Mouse (Mus musculus) liver, embryonic 15.5 days (tissue): ENCODE measurements around the gene Npy1r. TPM values are rescaled to one million over a fixed set of nuclear protein-coding genes. Genes with fewer than 3 reads are reported as not detected.

ENCODE experiments used
- ATAC-seq: fragments of 200-750 bp; cut with Nextera tagmentation; 2 replicates; pipeline ENCODE4 v1.8.0; 2017; ENCODE audit warnings: moderate number of reproducible peaks, mild to moderate bottlenecking, moderate library complexity; ENCODE audit not compliant: insufficient read depth
- H3K27ac ChIP-seq: fragments of 300-500 bp; sonication (generic); replicated peaks from 2 replicates; pipeline ENCODE4 v1.5.1; 2015; ENCODE audit warnings: mild to moderate bottlenecking, inconsistent platforms
- H3K27me3 ChIP-seq: fragments of 300-500 bp; sonication (generic); 2 replicates; pipeline ENCODE4 v1.6.1; 2015; ENCODE audit warnings: mild to moderate bottlenecking, inconsistent platforms
- H3K36me3 ChIP-seq: fragments of 300-500 bp; sonication (generic); replicated peaks from 2 replicates; pipeline ENCODE4 v1.6.1; 2015; ENCODE audit warnings: moderate library complexity, mild to moderate bottlenecking, inconsistent platforms
- H3K4me1 ChIP-seq: fragments of 300-500 bp; sonication (generic); replicated peaks from 2 replicates; pipeline ENCODE4 v1.6.1; 2015; ENCODE audit warnings: inconsistent platforms
- H3K4me2 ChIP-seq: fragments of 300-500 bp; sonication (generic); 2 replicates; pipeline ENCODE4 v1.6.1; 2015; ENCODE audit warnings: moderate library complexity, mild to moderate bottlenecking, inconsistent platforms
- H3K4me3 ChIP-seq: fragments of 300-500 bp; sonication (generic); replicated peaks from 2 replicates; pipeline ENCODE4 v1.5.1; 2015; ENCODE audit warnings: mild to moderate bottlenecking, inconsistent platforms
- H3K9ac ChIP-seq: fragments of 300-500 bp; sonication (generic); 2 replicates; pipeline ENCODE4 v1.6.1; 2015; ENCODE audit warnings: moderate library complexity, mild to moderate bottlenecking, inconsistent platforms
- H3K9me3 ChIP-seq: fragments of 300-500 bp; sonication (generic); replicated peaks from 2 replicates; pipeline ENCODE4 v1.6.1; 2016; ENCODE audit warnings: inconsistent platforms
- WGBS: fragments of 180-500 bp; shearing (Covaris S2); methylation state at CpG from one replicate; pipeline ENCODE4 v1.1.7; 2015; ENCODE audit warnings: mixed read lengths; ENCODE audit not compliant: insufficient replicate concordance; 5-methylcytosine and 5-hydroxymethylcytosine counted together
- polyA plus RNA-seq: library from polyadenylated mRNA; unstranded; fragments of >200 nt; fragmentation: Nextera tagmentation; extraction: Ambion mirVana; gene quantifications from 2 replicates; pipeline ENCODE4 v1.2.1, GENCODE M21; 2015

Gene Npy1r
- polyA plus RNA-seq = 0.03 TPM in 1 of 2 replicates, not detected in the other

GRCm38 (mm10) chr8:66696970-66697843, at the start of gene Npy1r:
Npy1r (plus strand) TSS chr8:66697192.
- ATAC-seq = no peak
- H3K36me3 ChIP-seq = no peaks in the 10 kb centered on the region
- no peaks in the 10 kb centered on the region for H3K4me1 ChIP-seq
- H3K27ac ChIP-seq = no peak within 1 kb of the TSS
- peaks cover 25% of the 10 kb centered on the region for H3K27me3 ChIP-seq
- WGBS = 2% methylated on average over 30 of the region's 30 CpGs
- no peak within 1 kb of the TSS for H3K9ac ChIP-seq
- H3K4me2 ChIP-seq = peak within 1 kb of the TSS; percentile 4; the same call in 1 of the 2 replicates
- no peak within 1 kb of the TSS for H3K4me3 ChIP-seq
- H3K9me3 ChIP-seq = no peaks in the 10 kb centered on the region

- H3K27ac ChIP-seq = no peak overlapping the region
- H3K9me3 ChIP-seq = no peaks in the 10 kb centered on the region
- no peak overlapping the region for H3K4me2 ChIP-seq
- no peaks in the 10 kb centered on the region for H3K36me3 ChIP-seq
- ATAC-seq = no peak
- WGBS = 58% methylated on average over 2 of the region's 2 CpGs
- no peaks in the 10 kb centered on the region for H3K27me3 ChIP-seq
- no peak overlapping the region for H3K4me3 ChIP-seq
- no peaks in the 10 kb centered on the region for H3K4me1 ChIP-seq
- H3K9ac ChIP-seq = no peak overlapping the region
Measured at GRCm38 (mm10) chr8:66681261-66681660, 15.7 kb upstream of the Npy1r start.

GRCm38 (mm10) chr8:66687511-66688329, 9.3 kb upstream of the Npy1r start, which contains the start of gene Npy5r:
Npy5r (minus strand) TSS chr8:66688128.
- H3K4me2 ChIP-seq = peak within 1 kb of the TSS; percentile 15; the same call in 1 of the 2 replicates
- WGBS = 4% methylated on average over 43 of the region's 43 CpGs

GRCm38 (mm10) chr8:66688395-66688794, 8.6 kb upstream of the Npy1r start:
- no peak for ATAC-seq
- Histone ChIP-seq H3K9ac (no peak overlapping the region), H3K4me3 (no peak overlapping the region), H3K9me3 (no peaks in the 10 kb centered on the region), H3K36me3 (no peaks in the 10 kb centered on the region), H3K4me2 (no peak overlapping the region), H3K4me1 (no peaks in the 10 kb centered on the region), H3K27me3 (peaks cover 13% of the 10 kb centered on the region), H3K27ac (no peak overlapping the region)
- 32% methylated on average over 6 of the region's 6 CpGs for WGBS

More at GRCm38 (mm10) chr8:66687511-66688329, 9.3 kb upstream of the Npy1r start, which contains the start of gene Npy5r:
- Histone ChIP-seq H3K27ac (no peak within 1 kb of the TSS), H3K4me1 (no peaks in the 10 kb centered on the region), H3K9me3 (no peaks in the 10 kb centered on the region), H3K9ac (no peak within 1 kb of the TSS), H3K27me3 (peaks cover 13% of the 10 kb centered on the region), H3K4me3 (no peak within 1 kb of the TSS), H3K36me3 (no peaks in the 10 kb centered on the region)
- ATAC-seq = no peak

GRCm38 (mm10) chr8:66688799-66689198, 8.2 kb upstream of the Npy1r start:
- WGBS = 39% methylated on average over 4 of the region's 4 CpGs
- no peak for ATAC-seq
- no peaks in the 10 kb centered on the region for H3K4me1 ChIP-seq

GRCm38 (mm10) chr8:66690402-66690801, 6.6 kb upstream of the Npy1r start:
- peaks cover 13% of the 10 kb centered on the region for H3K27me3 ChIP-seq
- no peak overlapping the region for H3K27ac ChIP-seq
- H3K4me3 ChIP-seq = no peak overlapping the region
- H3K36me3 ChIP-seq = no peaks in the 10 kb centered on the region
- H3K9ac ChIP-seq = no peak overlapping the region
- no peaks in the 10 kb centered on the region for H3K4me1 ChIP-seq
- no peak overlapping the region for H3K4me2 ChIP-seq
- H3K9me3 ChIP-seq = no peaks in the 10 kb centered on the region
- 53% methylated on average over 5 of the region's 5 CpGs for WGBS
- ATAC-seq = no peak

More at GRCm38 (mm10) chr8:66688799-66689198, 8.2 kb upstream of the Npy1r start:
- H3K4me3 ChIP-seq = no peak overlapping the region
- peaks cover 13% of the 10 kb centered on the region for H3K27me3 ChIP-seq
- H3K9me3 ChIP-seq = no peaks in the 10 kb centered on the region
- H3K4me2 ChIP-seq = no peak overlapping the region
- no peak overlapping the region for H3K9ac ChIP-seq
- no peak overlapping the region for H3K27ac ChIP-seq
- H3K36me3 ChIP-seq = no peaks in the 10 kb centered on the region

- no peak overlapping the region for H3K27ac ChIP-seq
- ATAC-seq = no peak
- no peak overlapping the region for H3K9ac ChIP-seq
- H3K9me3 ChIP-seq = no peaks in the 10 kb centered on the region
- no peak overlapping the region for H3K4me3 ChIP-seq
- WGBS = 10% methylated on average over 7 of the region's 7 CpGs
- H3K36me3 ChIP-seq = no peaks in the 10 kb centered on the region
- H3K27me3 ChIP-seq = peaks cover 25% of the 10 kb centered on the region
- H3K4me2 ChIP-seq = no peak overlapping the region
- H3K4me1 ChIP-seq = no peaks in the 10 kb centered on the region
Measured at GRCm38 (mm10) chr8:66698011-66698410, 1.0 kb downstream of the Npy1r start.

GRCm38 (mm10) chr8:66698782-66699181, 1.8 kb downstream of the Npy1r start:
- ATAC-seq = no peak

GRCm38 (mm10) chr8:66714324-66714975, 17.5 kb downstream of the Npy1r start:
- Histone ChIP-seq H3K4me2 (no peak overlapping the region), H3K27me3 (no peaks in the 10 kb centered on the region), H3K9me3 (no peaks in the 10 kb centered on the region), H3K27ac (no peak overlapping the region), H3K4me1 (no peaks in the 10 kb centered on the region), H3K9ac (no peak overlapping the region), H3K4me3 (no peak overlapping the region), H3K36me3 (no peaks in the 10 kb centered on the region)
- no peak for ATAC-seq
- 73% methylated on average over 7 of the region's 7 CpGs for WGBS

More at GRCm38 (mm10) chr8:66698782-66699181, 1.8 kb downstream of the Npy1r start:
- H3K27ac ChIP-seq = no peak overlapping the region
- H3K9ac ChIP-seq = no peak overlapping the region
- no peaks in the 10 kb centered on the region for H3K4me1 ChIP-seq
- H3K9me3 ChIP-seq = no peaks in the 10 kb centered on the region
- no peak overlapping the region for H3K4me3 ChIP-seq
- H3K27me3 ChIP-seq = peaks cover 25% of the 10 kb centered on the region
- 50% methylated on average over 7 of the region's 7 CpGs for WGBS
- H3K36me3 ChIP-seq = no peaks in the 10 kb centered on the region
- no peak overlapping the region for H3K4me2 ChIP-seq

- Histone ChIP-seq H3K4me2 (no peak overlapping the region), H3K36me3 (no peaks in the 10 kb centered on the region), H3K9ac (no peak overlapping the region), H3K4me3 (no peak overlapping the region), H3K4me1 (no peaks in the 10 kb centered on the region), H3K27me3 (no peaks in the 10 kb centered on the region), H3K27ac (no peak overlapping the region), H3K9me3 (no peaks in the 10 kb centered on the region)
- no peak for ATAC-seq
- WGBS = 55% methylated on average over 2 of the region's 2 CpGs
Measured at GRCm38 (mm10) chr8:66722835-66723234, 25.8 kb downstream of the Npy1r start.
